Mouse (Mus musculus): ENCODE results near the gene Kif26b. TPM values are rescaled to one million over a fixed set of nuclear protein-coding genes. Genes with fewer than 3 reads are reported as not detected.

The Kif26b gene
- polyA plus RNA-seq, 1 experiment from 2014 or later: 8.7 TPM

DNA sequence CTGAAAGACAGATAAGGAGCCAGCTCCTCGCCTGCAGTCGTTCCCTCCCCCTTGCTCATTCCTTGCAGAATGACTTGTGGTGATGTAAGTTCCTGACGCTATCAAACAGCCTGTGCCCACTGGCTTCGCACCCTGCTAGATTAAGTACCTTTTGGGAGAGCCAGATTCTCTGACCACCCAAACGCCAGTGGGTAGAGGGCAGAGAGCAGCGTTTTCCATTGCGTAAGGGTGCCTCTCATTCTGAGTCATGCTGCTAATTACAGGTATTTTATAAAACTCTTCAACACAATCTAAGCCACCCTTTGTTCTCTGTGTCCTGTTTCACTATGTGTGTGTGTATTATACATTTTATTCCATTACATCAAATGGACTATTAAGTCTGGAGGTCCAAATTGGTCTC, 352.0 kb downstream of the Kif26b start:
- Histone ChIP-seq H3K36me3 (ENCODE audit: control insufficient read depth, insufficient read depth, low read length) (no peaks in the 10 kb centered on the region), H3K27ac (ENCODE audit: low read depth, low read length) (no peak overlapping the region), H3K9ac (ENCODE audit: low read depth, low read length) (no peak overlapping the region), H3K27me3 (replicated peaks; ENCODE audit: control insufficient read depth, insufficient read depth, low read length) (no peaks in the 10 kb centered on the region), H3K9me3 (ENCODE audit: control insufficient read depth, low read length) (no peaks in the 10 kb centered on the region), H3K4me1 (ENCODE audit: control insufficient read depth, insufficient read depth, low read depth, low read length) (no peaks in the 10 kb centered on the region), H3K4me3 (ENCODE audit: low read length) (no peak overlapping the region), H3K4me2 (ENCODE audit: low read length) (no peak overlapping the region)
- 88% methylated on average over 7 of the region's 7 CpGs for WGBS
- ATAC-seq: no peak

DNA sequence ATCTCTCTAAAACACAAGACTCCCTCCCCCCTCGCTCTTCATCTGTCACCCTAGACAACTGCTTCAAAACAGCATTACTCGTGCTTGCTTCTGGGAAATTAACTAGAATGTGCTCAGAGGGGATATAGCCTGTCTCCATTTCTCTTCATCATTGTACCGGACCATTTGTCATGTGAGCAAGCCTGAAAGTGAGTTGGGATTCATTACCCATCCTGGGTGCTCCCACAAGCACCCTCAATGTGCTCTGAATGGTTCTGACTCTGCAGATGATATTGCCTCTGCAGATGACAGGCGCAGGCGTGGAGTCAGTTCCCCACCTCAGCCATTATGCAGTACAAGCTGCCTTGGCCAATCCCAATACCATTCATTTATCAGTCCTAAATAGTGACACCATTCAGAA, 357.7 kb downstream of the Kif26b start:
- Histone ChIP-seq H3K9ac (ENCODE audit: low read depth, low read length) (no peak overlapping the region), H3K27ac (ENCODE audit: low read depth, low read length) (no peak overlapping the region), H3K36me3 (ENCODE audit: control insufficient read depth, insufficient read depth, low read length) (no peaks in the 10 kb centered on the region), H3K4me2 (ENCODE audit: low read length) (no peak overlapping the region), H3K9me3 (ENCODE audit: control insufficient read depth, low read length) (no peaks in the 10 kb centered on the region), H3K4me3 (ENCODE audit: low read length) (no peak overlapping the region), H3K4me1 (ENCODE audit: control insufficient read depth, insufficient read depth, low read depth, low read length) (peaks cover 8% of the 10 kb centered on the region), H3K27me3 (replicated peaks; ENCODE audit: control insufficient read depth, insufficient read depth, low read length) (no peaks in the 10 kb centered on the region)
- ATAC-seq: peak; percentile 74
- 53% methylated on average over 5 of the region's 5 CpGs for WGBS

DNA sequence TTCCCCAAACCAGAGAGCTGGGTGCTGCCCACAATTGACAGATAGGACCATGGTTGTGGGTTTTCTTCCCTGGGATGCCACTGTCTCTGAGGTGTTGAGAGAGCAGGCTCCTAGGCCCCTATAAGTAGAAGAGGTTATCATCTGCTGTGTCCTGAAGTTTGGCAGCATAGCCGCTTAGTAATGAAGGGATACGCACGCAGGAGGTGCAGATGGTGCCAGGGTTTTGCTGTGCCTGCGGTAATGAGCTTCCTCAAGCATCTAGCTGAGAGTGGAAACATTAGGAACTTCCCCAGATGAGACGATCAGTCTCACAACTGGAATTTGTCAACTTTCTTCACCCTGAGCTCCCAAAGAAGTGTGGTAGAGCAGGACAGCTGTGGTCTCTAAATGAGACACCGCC, 363.5 kb downstream of the Kif26b start:
- Histone ChIP-seq H3K9ac (ENCODE audit: low read depth, low read length) (no peak overlapping the region), H3K4me3 (ENCODE audit: low read length) (no peak overlapping the region), H3K27me3 (replicated peaks; ENCODE audit: control insufficient read depth, insufficient read depth, low read length) (no peaks in the 10 kb centered on the region), H3K27ac (ENCODE audit: low read depth, low read length) (no peak overlapping the region), H3K4me2 (ENCODE audit: low read length) (no peak overlapping the region), H3K36me3 (ENCODE audit: control insufficient read depth, insufficient read depth, low read length) (no peaks in the 10 kb centered on the region), H3K4me1 (ENCODE audit: control insufficient read depth, insufficient read depth, low read depth, low read length) (peaks cover 2% of the 10 kb centered on the region; the same call in 1 of the 2 replicates), H3K9me3 (ENCODE audit: control insufficient read depth, low read length) (no peaks in the 10 kb centered on the region)
- no peak for ATAC-seq
- 83% methylated on average over 6 of the region's 6 CpGs for WGBS

DNA sequence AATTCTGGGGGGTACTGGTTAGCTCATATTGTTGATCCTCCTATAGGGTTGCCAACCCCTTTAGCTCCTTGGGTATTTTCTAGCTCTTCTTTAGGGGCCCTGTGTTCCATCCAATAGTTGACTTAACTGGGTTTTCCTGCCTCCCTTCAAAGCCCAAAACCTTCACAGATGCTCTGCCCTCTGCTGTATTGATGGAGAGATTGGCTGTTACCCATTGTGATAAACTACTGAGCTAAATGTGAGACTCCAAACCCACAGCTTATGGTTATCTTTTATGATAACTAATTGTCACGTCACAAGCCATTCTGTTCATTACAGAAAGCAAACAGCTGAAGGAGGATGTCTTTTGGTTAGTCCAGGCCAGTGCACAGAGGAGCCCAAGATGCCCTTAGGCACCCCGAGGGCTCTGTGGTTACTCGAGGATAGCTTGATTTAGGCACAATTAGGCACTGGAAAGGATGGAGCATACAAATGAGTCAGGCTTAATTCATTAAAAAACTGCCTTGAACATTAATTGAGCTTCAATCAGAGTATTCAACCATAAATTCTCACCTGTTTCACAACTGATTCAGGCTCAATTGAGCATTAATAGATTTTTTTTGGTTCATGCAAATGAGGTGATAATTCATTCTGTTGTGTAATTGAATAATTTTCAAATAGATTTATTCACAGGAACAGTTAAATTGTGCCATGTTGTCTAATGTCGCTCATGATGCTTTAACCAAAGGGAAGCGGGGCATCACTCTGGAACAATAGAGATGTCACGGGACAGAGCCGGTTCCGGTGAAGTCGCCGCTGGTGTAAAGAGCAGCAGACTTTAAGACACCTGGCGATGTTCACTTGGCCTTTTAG, 364.5 kb downstream of the Kif26b start:
- no peak for ATAC-seq
- H3K27me3 ChIP-seq (replicated peaks; ENCODE audit: control insufficient read depth, insufficient read depth, low read length): no peaks in the 10 kb centered on the region
- whole genome bisulfite sequencing: 56% methylated on average over 11 of the region's 11 CpGs
- no peak overlapping the region for H3K27ac ChIP-seq (ENCODE audit: low read depth, low read length)
- H3K36me3 ChIP-seq (ENCODE audit: control insufficient read depth, insufficient read depth, low read length): no peaks in the 10 kb centered on the region
- H3K9me3 ChIP-seq (ENCODE audit: control insufficient read depth, low read length): no peaks in the 10 kb centered on the region
- peaks cover 2% of the 10 kb centered on the region; the same call in 1 of the 2 replicates for H3K4me1 ChIP-seq (ENCODE audit: control insufficient read depth, insufficient read depth, low read depth, low read length)
- H3K4me3 ChIP-seq (ENCODE audit: low read length): no peak overlapping the region
- no peak overlapping the region for H3K4me2 ChIP-seq (ENCODE audit: low read length)
- no peak overlapping the region for H3K9ac ChIP-seq (ENCODE audit: low read depth, low read length)

DNA sequence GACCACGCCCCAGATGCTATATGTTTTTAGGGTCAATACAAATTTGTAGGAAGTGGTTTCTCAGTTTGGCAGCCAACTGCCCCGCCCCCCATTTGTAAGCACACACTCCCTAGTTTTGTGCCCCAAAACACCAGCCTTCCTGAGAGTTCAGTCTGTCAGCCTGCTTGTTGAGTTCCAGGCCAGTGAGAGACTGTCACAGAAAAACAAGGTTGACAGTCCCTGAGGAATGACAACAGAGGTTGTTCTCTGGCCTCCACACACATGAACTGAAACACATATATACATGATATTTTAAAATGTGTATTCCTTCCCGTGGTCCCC, 365.1 kb downstream of the Kif26b start:
- Histone ChIP-seq H3K9ac (ENCODE audit: low read depth, low read length) (no peak overlapping the region), H3K4me3 (ENCODE audit: low read length) (no peak overlapping the region), H3K4me2 (ENCODE audit: low read length) (no peak overlapping the region), H3K27me3 (replicated peaks; ENCODE audit: control insufficient read depth, insufficient read depth, low read length) (no peaks in the 10 kb centered on the region), H3K4me1 (ENCODE audit: control insufficient read depth, insufficient read depth, low read depth, low read length) (peaks cover 2% of the 10 kb centered on the region; the same call in 1 of the 2 replicates), H3K9me3 (ENCODE audit: control insufficient read depth, low read length) (no peaks in the 10 kb centered on the region), H3K36me3 (ENCODE audit: control insufficient read depth, insufficient read depth, low read length) (no peaks in the 10 kb centered on the region), H3K27ac (ENCODE audit: low read depth, low read length) (no peak overlapping the region)
- no peak for ATAC-seq
- WGBS: 96% methylated on average over 3 of the region's 3 CpGs

DNA sequence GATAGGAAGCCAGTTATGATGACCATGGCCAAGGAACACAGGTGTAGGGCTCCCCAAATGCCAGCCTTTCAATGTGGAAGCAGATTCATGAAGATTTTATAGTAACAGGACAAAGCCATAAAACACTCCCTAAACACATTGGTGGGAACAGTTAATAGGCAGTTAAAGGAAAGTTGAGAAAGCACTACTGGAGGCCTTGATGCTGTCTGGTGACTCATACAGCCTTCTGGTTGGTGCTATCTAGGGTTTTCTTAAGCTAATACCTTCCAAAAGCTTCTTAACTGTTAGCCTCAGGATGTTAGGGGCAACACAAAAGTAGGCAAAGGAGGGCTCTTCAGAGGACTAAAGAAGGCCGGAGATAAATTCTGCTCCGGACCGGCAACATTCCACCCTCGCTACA, 366.7 kb downstream of the Kif26b start:
- H3K27me3 ChIP-seq (replicated peaks; ENCODE audit: control insufficient read depth, insufficient read depth, low read length): no peaks in the 10 kb centered on the region
- ATAC-seq: no peak
- WGBS: 95% methylated on average over 4 of the region's 4 CpGs
- H3K9ac ChIP-seq (ENCODE audit: low read depth, low read length): no peak overlapping the region
- H3K4me2 ChIP-seq (ENCODE audit: low read length): no peak overlapping the region
- no peaks in the 10 kb centered on the region for H3K36me3 ChIP-seq (ENCODE audit: control insufficient read depth, insufficient read depth, low read length)
- H3K4me3 ChIP-seq (ENCODE audit: low read length): no peak overlapping the region
- no peaks in the 10 kb centered on the region for H3K9me3 ChIP-seq (ENCODE audit: control insufficient read depth, low read length)
- no peak overlapping the region for H3K27ac ChIP-seq (ENCODE audit: low read depth, low read length)
- H3K4me1 ChIP-seq (ENCODE audit: control insufficient read depth, insufficient read depth, low read depth, low read length): no peaks in the 10 kb centered on the region; the same call in 1 of the 2 replicates

DNA sequence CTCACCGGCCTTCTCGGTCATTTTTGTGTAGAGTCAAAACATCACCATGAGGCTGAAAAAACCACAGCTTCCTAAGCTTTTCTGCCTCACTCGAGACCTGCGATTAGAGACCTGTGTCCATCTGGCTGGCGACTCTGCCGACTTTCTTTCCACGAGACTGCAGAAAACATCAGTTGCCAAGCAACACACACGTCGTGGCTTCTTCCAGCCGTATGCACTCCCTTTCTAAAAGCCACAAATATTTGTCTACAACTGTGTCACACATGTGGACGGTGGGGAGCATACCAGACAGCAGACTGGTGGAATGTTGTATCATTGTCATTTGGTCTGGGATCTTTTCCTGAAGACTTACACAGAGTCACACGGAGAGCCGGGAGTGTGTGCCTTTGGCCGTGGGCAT, 382.0 kb downstream of the Kif26b start:
- H3K9ac ChIP-seq (ENCODE audit: low read depth, low read length): no peak overlapping the region
- H3K27ac ChIP-seq (ENCODE audit: low read depth, low read length): 0 out of 2 replicates have a peak overlapping the region, but pooled peaks have one; percentile 20
- WGBS: 38% methylated on average over 14 of the region's 14 CpGs
- peak; percentile 41 for ATAC-seq
- H3K36me3 ChIP-seq (ENCODE audit: control insufficient read depth, insufficient read depth, low read length): no peaks in the 10 kb centered on the region
- H3K27me3 ChIP-seq (replicated peaks; ENCODE audit: control insufficient read depth, insufficient read depth, low read length): no peaks in the 10 kb centered on the region
- H3K4me3 ChIP-seq (ENCODE audit: low read length): no peak overlapping the region
- peak overlapping the region; percentile 9; the same call in 1 of the 2 replicates for H3K4me2 ChIP-seq (ENCODE audit: low read length)
- H3K9me3 ChIP-seq (ENCODE audit: control insufficient read depth, low read length): no peaks in the 10 kb centered on the region
- H3K4me1 ChIP-seq (ENCODE audit: control insufficient read depth, insufficient read depth, low read depth, low read length): peaks cover 17% of the 10 kb centered on the region

DNA sequence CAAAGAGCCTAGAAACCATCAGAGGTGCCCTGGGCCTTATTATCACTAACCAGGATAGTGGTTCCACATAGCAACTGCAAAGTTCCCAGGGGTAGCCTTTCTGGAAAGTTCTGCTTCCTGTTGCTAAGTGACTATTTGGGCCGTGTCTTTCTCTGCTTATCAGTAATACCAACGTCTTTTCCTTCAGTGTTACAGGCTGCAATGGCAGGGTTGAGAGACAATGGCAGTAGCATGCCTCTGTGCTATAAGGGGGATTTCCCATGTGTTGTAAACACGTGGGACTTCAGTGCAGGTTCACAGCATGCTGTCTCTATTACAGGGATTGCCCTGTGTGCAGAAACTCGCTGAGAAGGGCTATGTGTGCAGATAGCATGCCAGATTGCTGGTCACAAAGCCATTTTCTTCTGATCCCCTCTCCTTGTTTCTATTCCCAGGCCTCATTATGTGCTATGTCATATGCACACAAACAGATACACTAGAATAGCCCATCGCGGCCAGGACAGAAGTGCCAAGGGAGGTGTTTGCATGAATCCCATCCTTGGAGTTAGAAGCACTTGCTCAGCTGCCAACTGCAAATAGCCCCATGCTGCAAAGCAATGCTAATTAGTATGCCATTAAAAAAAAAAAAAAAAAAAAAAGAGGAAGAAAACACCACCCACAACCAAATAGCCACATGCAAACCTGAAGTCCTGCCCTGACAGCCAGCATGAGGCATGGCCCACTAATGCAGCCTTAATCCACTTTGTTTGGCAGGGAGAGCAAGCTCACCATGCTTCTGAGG, 384.2 kb downstream of the Kif26b start:
- Histone ChIP-seq H3K9ac (ENCODE audit: low read depth, low read length) (no peak overlapping the region), H3K36me3 (ENCODE audit: control insufficient read depth, insufficient read depth, low read length) (peaks cover 3% of the 10 kb centered on the region; the same call in 1 of the 2 replicates), H3K9me3 (ENCODE audit: control insufficient read depth, low read length) (no peaks in the 10 kb centered on the region), H3K27me3 (replicated peaks; ENCODE audit: control insufficient read depth, insufficient read depth, low read length) (no peaks in the 10 kb centered on the region), H3K4me1 (ENCODE audit: control insufficient read depth, insufficient read depth, low read depth, low read length) (peaks cover 24% of the 10 kb centered on the region), H3K27ac (ENCODE audit: low read depth, low read length) (peak overlapping the region; percentile 7; the same call in 1 of the 2 replicates), H3K4me2 (ENCODE audit: low read length) (no peak overlapping the region), H3K4me3 (ENCODE audit: low read length) (no peak overlapping the region)
- ATAC-seq: no peak
- WGBS: 29% methylated on average over 6 of the region's 6 CpGs

DNA sequence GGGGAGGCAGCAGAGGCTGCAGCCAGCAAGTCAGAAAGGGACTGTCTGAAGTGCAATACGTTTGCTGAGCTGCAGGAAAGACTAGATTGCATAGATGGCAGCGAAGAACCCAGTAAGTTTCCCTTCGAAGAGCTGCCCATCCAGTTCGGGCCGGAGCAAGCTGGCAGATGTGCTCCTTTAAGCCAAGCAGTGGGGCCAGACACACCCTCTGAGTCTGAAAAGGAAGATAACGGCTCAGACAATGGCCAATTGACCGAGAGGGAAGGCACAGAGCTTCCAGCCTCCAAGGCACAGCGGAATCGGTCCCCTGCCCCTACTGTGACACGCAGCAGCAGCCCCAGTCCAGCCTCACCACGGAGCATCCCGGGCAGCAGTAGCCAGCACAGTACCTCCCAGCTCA, 386.1 kb downstream of the Kif26b start:
- no peaks in the 10 kb centered on the region for H3K9me3 ChIP-seq (ENCODE audit: control insufficient read depth, low read length)
- no peak overlapping the region for H3K4me3 ChIP-seq (ENCODE audit: low read length)
- peaks cover 24% of the 10 kb centered on the region for H3K4me1 ChIP-seq (ENCODE audit: control insufficient read depth, insufficient read depth, low read depth, low read length)
- H3K27ac ChIP-seq (ENCODE audit: low read depth, low read length): no peak overlapping the region
- no peak overlapping the region for H3K9ac ChIP-seq (ENCODE audit: low read depth, low read length)
- peaks cover 3% of the 10 kb centered on the region; the same call in 1 of the 2 replicates for H3K36me3 ChIP-seq (ENCODE audit: control insufficient read depth, insufficient read depth, low read length)
- no peak overlapping the region for H3K4me2 ChIP-seq (ENCODE audit: low read length)
- no peak for ATAC-seq
- H3K27me3 ChIP-seq (replicated peaks; ENCODE audit: control insufficient read depth, insufficient read depth, low read length): no peaks in the 10 kb centered on the region
- 50% methylated on average over 12 of the region's 12 CpGs for WGBS

All from hindbrain, embryonic 16.5 days (tissue).